Mouse (Mus musculus): ENCODE results near the gene Riiad1.

- TF ChIP-seq CTCF (IDR thresholded peaks at IDR 0.05; ENCODE audit: low read depth, low read length) = no peak
- no peak for TF ChIP-seq POLR2A (IDR thresholded peaks at IDR 0.05; ENCODE audit: borderline replicate concordance, low read depth, low read length)
Observed at GRCm38 (mm10) chr3:94441182-94441581, 39.0 kb downstream of the Riiad1 start.
